Mouse (Mus musculus) urinary bladder, postnatal 10 days (tissue): ENCODE results near the gene Opalin.

Source experiments
- DNase-seq: peaks from one replicate; pipeline ENCODE4 v3.0.0; 2022; ENCODE audit warnings: low spot score

Gene Opalin

DNA sequence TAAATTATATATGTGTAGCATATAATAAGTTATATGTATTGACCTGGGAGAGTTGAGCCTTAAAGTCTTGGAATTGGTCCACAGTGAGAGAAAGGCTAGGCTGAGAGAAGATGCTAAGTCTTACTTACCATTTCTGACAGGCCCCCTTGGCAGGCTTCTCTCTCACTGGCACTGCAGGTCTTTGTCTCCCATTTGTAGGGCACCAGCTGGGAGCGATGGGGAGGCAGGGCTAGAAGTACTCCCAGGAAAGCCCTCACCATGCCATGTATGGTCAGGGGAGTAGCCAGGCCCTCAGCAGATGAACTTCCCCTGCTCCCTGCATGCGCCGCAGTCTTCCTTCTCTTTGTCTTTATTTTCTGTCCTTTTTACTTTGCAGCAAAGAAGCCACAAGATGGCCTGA is at the start of gene Opalin:
Opalin (minus strand) TSS at position 208 of the 400 bp plus-strand sequence.
- DNase-seq = no peak

DNA sequence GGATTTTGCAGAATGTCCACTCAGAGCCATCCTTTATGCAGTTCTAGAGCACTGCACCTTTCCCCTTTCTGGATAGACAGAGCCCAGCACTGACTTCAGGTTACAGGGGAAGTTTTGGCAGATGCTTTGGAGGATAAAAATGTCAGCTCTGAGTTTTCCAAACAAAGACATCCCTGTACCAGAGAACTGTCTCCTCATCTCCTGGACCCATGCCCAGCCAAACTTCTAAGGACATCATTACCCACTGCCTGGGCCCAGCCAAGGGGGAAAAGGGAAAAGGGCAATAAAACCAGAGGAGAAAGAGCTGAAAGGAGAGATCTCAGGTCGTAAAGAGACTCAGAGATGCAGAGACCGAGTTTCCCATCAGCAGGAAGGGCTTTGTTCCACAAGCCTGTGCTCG is 46.1 kb upstream of the Opalin start:
- no peak for DNase-seq

DNA sequence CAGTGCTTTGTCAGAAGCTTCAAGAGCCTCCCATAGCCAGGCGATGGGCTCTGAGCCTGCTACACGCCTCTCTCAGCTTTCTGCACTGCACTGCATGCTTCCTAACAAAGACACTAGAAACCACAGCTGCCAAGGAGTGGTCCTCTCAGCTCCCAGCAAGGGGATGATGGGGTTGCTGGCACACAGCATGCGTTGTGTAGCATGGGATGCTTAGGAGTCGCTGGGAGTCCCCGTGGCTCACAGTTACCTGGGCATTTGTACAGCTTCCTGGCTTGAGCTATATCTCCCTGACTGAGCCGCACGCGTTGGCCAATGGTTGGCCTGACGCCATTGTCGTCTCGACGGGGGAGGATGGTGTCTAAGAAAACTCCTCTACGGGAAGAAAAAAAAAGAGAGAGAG is 43.0 kb upstream of the Opalin start:
- DNase-seq = no peak

DNA sequence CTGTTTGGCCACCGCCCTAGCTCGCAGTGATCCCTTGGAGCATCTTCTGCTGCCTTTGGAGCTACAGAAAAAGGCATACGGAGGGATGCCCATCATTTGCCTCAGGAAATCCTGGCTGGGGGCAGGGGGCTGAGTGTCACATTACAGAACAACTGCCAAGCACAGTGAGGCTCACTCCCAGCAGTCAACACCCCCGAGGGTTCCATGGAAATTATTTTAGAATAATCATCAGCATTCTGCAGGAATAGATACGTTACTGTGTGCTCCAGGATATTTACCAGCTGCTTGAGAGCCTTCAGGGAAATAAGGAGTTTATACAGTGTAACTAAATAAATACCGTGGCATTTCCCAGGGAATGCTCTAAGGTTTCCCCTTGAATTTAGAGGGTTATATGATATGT is 41.4 kb upstream of the Opalin start:
- DNase-seq = no peak

DNA sequence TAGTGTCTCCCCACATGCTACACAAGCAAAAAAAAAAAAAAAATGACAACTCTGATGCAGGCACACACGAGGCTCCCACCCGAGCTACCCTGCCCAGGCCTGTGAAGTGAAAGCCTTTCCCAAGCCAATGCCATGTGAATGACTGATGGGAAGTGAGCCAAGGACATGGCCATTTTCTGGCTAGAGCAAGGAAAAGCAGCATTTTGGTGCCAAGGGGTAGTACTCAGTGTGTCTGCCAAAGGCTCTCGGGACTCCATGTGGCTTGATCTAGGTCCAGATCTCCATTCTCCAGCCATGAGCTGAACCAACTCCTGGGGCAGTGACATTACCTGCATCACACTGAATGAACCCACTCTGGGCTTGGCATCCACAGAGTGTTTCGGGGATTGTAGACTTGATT is 40.4 kb upstream of the Opalin start:
- no peak for DNase-seq

DNA sequence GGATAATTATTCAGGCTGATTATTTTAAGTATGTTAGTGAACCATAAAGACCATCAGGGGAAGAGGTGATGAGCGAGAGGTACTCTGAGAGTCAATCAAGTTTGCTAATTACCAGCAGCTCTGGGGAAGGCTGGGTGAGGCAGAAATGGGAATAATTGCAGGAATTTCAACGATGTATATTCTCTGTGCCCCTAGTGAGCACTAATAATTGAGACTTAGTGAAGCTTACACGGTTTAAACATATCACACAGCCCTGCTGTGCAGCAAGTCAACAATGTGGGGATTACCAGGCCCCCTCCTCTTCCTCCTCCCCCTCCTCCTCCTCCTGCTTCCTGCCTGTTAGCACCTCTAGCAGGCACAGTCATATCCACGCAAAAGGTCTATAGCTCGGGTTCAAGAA is 37.7 kb upstream of the Opalin start:
- no peak for DNase-seq

DNA sequence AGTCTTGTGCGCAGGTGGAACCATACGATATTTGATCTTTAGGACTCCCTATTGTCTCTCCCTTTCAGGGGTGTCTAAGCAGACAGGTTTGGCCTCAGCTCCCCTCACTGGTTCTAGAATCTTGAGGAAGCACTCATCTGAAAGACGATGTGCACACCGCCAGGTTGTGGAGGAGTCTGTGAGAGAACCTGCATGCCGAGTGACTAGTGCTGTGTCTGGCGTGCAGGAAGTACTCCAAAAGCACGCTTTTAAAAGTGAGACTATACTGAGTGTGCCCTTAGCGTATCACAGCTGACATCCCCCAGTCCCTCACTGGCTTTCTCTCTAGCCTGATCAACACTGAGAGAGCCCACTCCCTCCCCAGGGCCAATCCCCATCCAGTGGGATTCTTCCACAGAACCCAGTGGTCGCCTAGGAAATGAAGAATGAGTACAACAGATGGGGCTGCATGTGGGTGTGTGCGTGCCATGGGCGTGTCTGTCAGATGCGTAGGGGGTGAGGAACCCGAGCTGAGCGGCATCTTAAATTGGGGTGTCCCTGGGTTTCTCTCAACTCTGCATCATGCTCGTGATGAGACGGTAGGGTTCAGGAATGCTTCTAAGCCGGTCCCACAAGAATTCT is 37.1 kb upstream of the Opalin start:
- DNase-seq = no peak

DNA sequence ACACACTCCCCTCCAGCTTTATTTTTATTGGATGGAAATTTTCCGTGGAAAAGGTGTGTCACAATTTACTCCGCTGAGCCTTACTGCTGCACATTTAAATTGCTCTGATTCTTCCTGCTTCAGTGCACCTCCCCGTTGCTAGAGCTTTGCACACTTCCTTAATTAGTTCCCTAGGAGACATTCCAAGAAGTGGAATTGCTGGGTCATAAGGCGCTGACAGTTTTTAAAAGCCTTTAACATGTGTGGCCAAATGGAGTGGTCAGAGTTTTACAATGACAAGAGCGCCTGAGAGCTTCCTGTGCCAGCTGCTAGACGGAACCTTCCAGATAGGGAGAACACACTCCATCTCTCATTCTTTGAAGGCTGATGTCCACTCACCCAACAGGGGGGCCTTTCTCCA is 35.7 kb upstream of the Opalin start:
- DNase-seq = no peak

DNA sequence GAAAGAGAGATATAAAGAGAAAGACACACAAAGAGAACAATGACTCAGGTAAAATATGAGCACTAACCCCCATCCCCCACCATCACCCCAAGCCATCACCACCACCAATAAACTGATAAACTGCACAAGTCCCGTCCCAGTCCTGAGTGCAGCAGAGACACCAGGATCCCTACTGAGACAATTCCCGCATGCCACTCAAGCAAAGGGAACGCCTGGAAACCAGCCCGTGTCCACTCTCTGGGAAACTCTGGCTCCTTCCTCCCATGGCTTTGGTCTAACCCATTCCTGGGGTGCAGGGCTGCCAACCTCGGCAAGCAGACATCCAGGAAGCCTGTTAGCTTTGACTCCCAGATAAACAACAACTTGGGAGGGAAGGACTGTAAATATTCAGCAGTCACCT is 33.1 kb upstream of the Opalin start:
- no peak for DNase-seq

DNA sequence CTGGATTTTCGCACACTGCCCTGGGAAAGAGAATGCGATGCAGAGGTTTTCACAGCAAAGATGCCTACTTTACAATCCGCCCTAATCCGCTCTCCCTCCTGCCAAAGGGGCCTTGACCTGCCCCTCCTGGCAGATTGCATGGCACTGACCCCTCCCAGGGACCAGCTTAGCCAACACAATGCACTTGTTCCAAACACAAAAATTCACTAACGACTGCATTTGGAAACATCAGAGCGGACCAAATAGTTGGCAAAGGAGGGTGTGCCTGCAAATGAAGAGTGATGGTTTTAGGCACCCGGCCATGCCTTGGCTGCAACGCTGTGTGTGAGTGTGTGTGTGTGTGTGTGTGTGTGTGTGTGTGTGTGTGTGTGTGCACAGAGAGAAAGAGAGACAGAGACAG is 32.6 kb upstream of the Opalin start:
- no peak for DNase-seq

DNA sequence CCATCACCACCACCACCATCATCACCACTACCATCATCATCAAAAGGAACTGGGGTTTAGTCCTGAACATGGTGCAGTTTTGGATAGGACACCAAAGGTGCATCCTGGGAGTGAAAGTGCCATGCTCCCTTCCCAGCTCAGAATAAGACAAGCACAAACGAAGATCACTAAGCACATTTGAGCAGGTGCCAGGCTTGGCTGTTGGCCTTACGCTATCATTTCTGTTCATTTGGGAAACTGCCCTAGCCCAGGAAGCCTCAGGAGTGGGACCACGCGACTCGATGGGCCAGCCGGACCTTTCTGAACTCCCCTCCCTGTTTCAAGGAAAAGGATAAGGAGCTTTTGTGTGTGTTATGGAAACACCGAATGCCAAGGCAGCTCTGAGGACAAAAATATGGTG is 31.8 kb upstream of the Opalin start:
- DNase-seq = no peak

DNA sequence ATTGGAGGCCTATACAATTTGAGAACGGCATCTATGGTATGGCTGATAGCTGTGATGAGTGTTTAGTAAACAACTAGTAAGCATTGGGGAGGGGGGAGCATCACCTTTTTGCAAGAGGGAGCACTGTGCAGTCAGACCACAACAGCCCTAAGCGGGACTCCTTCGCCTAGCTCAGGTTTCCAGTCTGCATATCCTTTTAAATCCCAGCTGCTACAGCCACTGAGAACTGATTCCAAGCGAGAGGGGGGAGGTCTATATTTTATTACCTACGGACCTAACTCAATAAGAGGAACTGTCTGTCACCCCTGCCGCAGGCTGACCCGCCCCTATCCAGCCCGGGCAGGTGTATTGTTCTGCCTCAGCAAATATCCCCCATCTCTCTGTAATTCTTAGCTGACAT is 30.6 kb upstream of the Opalin start:
- DNase-seq = no peak

DNA sequence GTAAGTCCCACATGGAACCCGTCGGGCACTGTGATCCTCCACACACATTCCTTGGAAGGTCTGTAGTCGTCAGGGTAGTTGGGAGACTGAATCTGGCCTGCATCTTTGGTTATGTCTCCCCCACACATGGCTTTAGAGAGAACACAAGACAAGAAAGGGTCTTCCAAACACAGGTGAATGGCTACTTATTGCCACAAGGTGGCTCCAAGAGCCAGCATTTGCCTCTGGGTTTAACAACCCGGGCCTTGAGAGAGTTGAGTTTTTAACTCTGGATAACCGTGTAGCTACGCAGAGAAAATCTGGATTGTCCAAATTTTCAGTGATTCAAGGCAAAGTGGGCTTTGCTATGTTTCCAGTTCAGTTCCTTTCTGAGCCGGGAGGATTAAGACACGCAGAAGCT is 28.0 kb upstream of the Opalin start:
- DNase-seq = no peak

DNA sequence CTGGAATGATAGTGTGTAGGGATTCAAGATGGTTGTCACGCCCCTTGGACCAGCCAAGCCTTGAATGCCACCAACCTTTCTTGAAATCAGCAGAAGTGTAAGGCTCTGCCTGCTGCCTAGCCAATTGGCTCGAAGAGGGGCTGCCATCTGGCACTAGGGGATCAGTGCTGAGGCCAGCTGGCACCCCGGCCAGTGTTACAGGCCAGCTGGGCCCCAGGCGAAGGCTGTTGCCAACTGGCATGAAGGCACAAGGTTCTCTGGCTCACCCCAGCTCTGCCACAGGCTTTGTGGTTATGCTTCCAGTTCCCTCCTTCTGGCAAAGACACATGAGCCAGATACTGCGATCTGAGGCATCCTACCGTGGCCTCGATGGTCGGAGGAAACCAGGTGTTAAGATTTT is 24.5 kb upstream of the Opalin start:
- no peak for DNase-seq

DNA sequence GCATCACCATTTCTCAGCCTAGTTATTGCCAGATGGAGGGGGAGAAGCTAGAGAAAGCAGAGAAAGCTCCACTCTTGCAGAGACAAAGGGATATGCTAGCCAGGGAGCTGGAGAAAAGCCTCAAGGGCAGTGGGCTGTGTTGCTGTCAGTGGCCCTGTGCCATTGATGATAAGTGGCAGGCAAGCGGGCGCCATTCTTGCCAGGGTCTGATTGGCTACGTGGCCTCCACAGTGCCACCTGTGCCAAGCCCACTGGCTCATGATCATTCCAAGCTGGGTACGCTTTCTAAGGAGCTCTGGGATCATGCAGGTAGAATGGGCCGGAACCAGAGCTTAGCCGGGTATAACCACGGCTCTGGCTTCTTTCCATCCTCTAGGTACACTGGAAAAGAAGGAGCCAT is 23.9 kb upstream of the Opalin start:
- DNase-seq = no peak

DNA sequence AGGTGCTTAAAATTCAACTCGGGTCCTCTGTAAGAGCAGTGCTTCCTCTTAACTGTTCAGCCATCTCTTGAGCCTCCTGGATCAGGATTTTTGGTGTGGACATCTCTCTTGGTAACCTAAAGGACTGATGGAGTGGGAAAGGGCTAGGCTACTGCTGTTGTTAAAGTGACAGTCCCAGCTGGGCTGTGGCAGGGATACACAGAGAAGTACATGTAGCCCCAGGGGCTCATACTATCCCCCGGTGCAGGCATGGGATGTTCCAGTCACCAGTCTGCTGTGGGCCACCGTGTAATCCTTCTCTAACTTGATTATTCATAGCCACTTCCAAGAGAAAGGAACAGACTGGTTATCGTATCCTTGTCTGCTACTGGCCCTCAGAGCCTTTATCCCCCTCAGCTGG is 20.1 kb upstream of the Opalin start:
- DNase-seq = no peak

DNA sequence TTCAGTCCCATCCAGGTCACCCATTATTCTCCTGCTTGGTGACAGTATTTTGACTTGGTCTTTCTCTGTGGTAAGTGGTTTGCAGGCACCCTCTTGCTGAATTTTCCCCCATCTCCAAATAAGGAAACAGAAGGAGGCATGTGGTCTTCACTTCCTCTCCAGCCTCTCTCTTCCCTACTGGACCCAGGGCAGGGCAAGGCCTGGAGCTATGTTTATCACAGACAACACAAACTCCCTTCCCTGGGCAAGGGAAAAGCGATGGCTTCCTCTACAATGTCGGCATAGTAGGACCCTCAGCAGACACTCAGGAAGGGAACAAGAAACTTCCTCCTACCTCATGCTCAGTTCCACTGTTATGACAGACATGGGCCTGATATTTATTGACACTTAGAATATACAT is 15.0 kb upstream of the Opalin start:
- DNase-seq = no peak

DNA sequence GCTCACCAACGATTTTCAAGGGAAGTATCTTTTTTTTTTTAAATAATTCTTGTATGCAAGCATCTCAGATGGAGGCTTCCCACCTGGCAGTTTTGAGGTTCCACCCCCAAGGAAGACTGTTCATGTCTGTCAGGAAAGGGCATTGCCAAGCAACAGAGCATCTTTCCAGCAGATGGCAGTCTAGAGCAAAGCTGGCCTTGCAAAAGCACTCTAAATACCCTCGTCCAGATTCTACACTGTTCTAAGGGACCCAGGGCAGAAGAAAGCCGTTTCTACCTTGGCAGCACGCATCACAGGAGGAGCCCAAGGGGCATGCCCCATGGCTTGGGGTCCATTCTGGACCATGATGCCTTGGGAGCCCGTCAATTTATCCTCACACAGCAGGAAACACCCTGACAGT is 12.9 kb upstream of the Opalin start:
- no peak for DNase-seq

DNA sequence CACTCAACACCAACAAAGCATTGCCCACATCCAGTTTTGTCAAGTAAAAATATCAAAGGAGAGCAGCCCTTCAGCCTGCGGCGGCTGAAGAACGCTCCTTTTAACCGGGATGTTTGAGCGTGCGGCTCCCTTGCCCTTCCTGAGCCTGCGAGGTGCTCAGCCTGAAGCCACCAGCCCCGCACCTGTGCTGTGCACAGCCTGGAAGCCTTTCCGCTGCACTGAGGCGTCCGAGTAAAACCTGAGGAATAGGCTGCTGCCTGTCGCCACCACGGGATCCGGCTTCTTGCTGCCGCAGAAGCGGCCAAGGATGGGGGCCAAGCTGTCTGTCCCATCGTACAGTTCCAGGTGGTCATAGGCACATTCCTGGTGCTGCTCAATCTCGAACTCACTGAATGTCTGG is 11.6 kb upstream of the Opalin start:
- no peak for DNase-seq

DNA sequence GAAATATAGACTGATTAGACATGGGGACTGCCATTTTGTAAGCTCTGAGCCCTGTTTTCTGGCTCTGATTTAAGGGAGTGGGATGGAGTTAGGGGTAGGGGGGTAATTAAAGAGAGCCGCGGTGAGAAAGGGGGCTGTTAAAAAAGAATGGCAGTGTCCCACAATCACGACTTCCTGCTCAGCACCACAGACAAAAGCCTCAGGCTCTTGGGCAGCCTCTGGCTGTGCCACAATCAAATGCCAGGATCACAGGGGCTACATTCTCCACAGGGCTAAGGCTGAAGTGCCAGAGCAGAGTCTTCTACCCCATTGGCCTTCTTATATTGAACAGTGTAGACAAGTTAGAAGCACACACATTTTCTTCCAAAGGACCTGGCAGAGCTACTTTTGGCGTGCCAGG is 11.0 kb upstream of the Opalin start:
- DNase-seq = no peak

DNA sequence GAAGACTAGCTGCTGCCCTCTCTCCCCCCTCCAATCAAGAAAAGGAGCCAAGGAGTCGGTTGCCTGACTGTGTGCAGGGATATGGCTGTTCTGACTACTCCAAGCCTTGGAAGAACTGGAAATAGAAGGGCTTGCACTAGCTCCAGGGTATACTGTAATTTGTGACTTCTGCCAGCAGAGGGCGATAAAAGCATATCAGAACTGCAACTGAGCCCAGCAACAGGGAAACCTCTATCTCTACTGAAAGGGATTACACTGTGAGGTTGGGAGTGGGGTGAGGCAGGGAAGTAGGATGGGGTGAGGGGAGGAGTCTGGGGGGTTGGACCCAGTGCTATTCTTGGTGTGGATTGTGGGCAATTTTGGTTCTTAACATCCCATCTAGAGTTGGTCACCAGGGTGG is 9.8 kb upstream of the Opalin start:
- DNase-seq = no peak

DNA sequence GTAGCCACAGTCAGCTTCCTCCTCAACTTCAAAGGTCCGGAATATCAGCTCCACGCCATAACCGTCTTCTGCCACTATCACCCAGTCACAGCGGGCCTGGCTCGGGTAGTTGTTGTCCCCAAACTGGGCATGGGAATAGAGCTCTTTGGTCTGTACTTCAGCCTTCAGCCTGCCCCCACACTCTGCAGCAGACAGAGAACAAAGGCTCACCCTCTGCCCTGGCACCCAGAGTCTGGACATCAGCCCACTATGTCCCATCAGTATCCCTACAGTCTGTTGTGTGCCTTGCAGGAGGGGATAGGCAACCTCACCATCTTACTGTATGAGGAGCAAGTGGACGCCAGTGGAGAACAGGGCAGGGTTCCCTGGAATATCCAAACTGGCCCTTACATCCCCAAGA is 9.4 kb upstream of the Opalin start:
- no peak for DNase-seq

DNA sequence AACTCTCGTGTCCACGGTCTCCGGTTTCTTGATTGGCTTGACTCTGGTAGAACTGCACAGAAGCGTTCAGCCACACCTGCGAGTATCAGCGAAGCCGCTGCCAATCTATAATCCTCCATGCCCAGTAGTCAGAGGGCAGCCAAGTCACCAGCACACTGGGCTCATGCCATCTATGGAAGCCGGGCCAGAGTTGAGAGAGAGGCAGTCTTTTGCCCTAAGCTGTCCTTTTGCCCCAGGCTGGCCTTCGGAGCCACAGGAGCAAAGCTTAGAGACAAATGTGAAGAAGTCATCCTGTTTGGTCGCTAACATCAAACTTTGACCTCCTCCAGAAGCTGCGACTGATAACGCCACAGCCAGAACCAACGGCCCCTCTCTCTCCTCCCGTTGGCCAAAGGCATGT is 6.7 kb upstream of the Opalin start:
- DNase-seq = no peak

DNA sequence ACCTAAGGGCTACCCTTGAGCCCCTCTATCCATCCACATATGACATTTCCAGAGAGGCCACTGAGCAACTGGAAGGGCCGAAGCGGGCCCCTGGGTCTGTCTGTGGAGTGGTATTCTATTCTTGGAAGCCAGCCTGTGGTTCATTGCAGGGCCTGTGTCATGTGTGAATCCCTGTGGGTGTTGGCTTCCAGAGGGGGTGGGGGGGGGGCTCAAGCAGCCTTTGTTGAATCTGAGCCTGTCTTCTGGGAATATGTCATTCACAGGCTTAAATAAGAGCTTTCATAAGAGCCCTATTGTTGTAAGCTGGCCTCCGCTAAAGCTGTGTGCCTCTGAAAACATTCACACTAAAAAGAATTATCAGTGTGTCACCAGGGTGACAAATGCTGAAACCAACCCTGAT is 4.7 kb upstream of the Opalin start:
- DNase-seq = no peak
